Mouse (Mus musculus): Measurements from ENCODE around the gene Shank3. TPM values are rescaled to one million over a fixed set of nuclear protein-coding genes. Genes with fewer than 3 reads are reported as not detected.
A peak's percentile ranks its signal among the peaks of the same experiment; 100 is the strongest.

Shank3 gene
- polyA plus RNA-seq, 2 experiments: 0.39 to 2.1 TPM

DNA sequence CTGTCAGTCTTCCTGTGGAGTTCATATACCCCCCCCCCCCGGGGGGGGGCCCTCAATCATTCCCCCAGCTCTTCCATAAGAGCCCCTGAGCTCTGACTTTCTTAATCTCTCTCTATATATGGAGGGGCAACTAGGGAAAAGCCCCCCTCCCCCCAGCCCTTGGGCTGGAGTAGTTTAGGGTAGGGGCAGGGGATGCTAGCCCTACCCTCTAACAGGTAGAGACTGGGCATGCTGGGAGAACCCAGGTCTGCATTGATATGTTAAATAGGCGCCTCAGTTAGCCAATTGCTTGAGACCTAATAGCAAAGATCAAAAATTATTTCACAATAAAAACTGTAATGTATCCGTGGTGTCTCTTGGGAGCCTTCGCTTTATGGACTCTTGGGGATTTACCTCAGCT lies 93.1 kb downstream of the Shank3 start:
- no peaks in the 10 kb centered on the region for H3K27me3 ChIP-seq (ENCODE audit: control insufficient read depth, insufficient read depth, low read length)
- ATAC-seq (ENCODE audit: insufficient read depth) (no peak), DNase-seq (ENCODE audit: low read depth in 3 of 3, low spot score in 3 of 3) (no peak)
- no peak overlapping the region for H3K4me2 ChIP-seq (ENCODE audit: low read depth)
- no peaks in the 10 kb centered on the region for H3K9me3 ChIP-seq (ENCODE audit: control insufficient read depth, low read length)
- H3K36me3 ChIP-seq (replicated peaks; ENCODE audit: control insufficient read depth, insufficient read depth, low read depth): no peaks in the 10 kb centered on the region
- H3K9ac ChIP-seq (replicated peaks): no peak overlapping the region
- 0 out of 4 replicates have a peak, but pooled peaks cover 0 to 3% of the 10 kb centered on the region in 2 experiments for H3K4me1 ChIP-seq (replicated peaks; ENCODE audit: control insufficient read depth in 2 of 2, insufficient read depth in 2 of 2, low read length in 1 of 2)
- WGBS (ENCODE audit: insufficient replicate concordance): 34% methylated on average over 4 of the region's 4 CpGs
- H3K4me3 ChIP-seq (ENCODE audit: insufficient read depth in 1 of 2, low read depth in 2 of 2, low read length in 2 of 2): no peak overlapping the region
- H3K27ac ChIP-seq: no peak overlapping the region
- TF ChIP-seq EP300 (IDR thresholded peaks at IDR 0.05; ENCODE audit: low read depth) (no peak), CTCF (IDR thresholded peaks at IDR 0.05; ENCODE audit: low read depth) (no peak)

- TF ChIP-seq EP300 (IDR thresholded peaks at IDR 0.05; ENCODE audit: low read depth): no peak
- peak; percentile 7; the same call in 1 of the 2 replicates for TF ChIP-seq CTCF (IDR thresholded peaks at IDR 0.05; ENCODE audit: low read depth)
- Histone ChIP-seq H3K27me3 (ENCODE audit: control insufficient read depth, insufficient read depth, low read length) (no peaks in the 10 kb centered on the region), H3K4me1 (replicated peaks; ENCODE audit: control insufficient read depth in 2 of 2, insufficient read depth in 2 of 2, low read length in 1 of 2) (no peaks in the 10 kb centered on the region), H3K4me3 (ENCODE audit: insufficient read depth in 1 of 2, low read depth in 2 of 2, low read length in 2 of 2) (no peak overlapping the region), H3K36me3 (replicated peaks; ENCODE audit: control insufficient read depth, insufficient read depth, low read depth) (no peaks in the 10 kb centered on the region), H3K9me3 (ENCODE audit: control insufficient read depth, low read length) (no peaks in the 10 kb centered on the region), H3K9ac (replicated peaks) (no peak overlapping the region), H3K4me2 (ENCODE audit: low read depth) (no peak overlapping the region), H3K27ac (no peak overlapping the region)
- 60% methylated on average over 12 of the region's 12 CpGs for WGBS (ENCODE audit: insufficient replicate concordance)
- ATAC-seq (ENCODE audit: insufficient read depth): no peak
- DNase-seq (ENCODE audit: low read depth in 3 of 3, low spot score in 3 of 3): no peak
Measured at GRCm38 (mm10) chr15:89605822-89606570, 106.6 kb downstream of the Shank3 start.

- no peak for ATAC-seq (ENCODE audit: insufficient read depth)
- WGBS (ENCODE audit: insufficient replicate concordance): 36% methylated on average over 8 of the region's 8 CpGs
- no peak for TF ChIP-seq CTCF (IDR thresholded peaks at IDR 0.05; ENCODE audit: low read depth)
- TF ChIP-seq EP300 (IDR thresholded peaks at IDR 0.05; ENCODE audit: low read depth): no peak
- H3K9me3 ChIP-seq (ENCODE audit: control insufficient read depth, low read length): no peaks in the 10 kb centered on the region
- H3K27me3 ChIP-seq (ENCODE audit: control insufficient read depth, insufficient read depth, low read length): no peaks in the 10 kb centered on the region
- no peaks in the 10 kb centered on the region for H3K36me3 ChIP-seq (replicated peaks; ENCODE audit: control insufficient read depth, insufficient read depth, low read depth)
- H3K4me1 ChIP-seq (replicated peaks; ENCODE audit: control insufficient read depth in 2 of 2, insufficient read depth in 2 of 2, low read length in 1 of 2): no peaks in the 10 kb centered on the region
- H3K4me3 ChIP-seq (ENCODE audit: insufficient read depth in 1 of 2, low read depth in 2 of 2, low read length in 2 of 2): no peak overlapping the region
- peak overlapping the region; percentile 1; the same call in 1 of the 2 replicates for H3K4me2 ChIP-seq (ENCODE audit: low read depth)
- DNase-seq (ENCODE audit: low read depth in 3 of 3, low spot score in 3 of 3): no peak
- no peak overlapping the region for H3K27ac ChIP-seq
- no peak overlapping the region for H3K9ac ChIP-seq (replicated peaks)
Measured at GRCm38 (mm10) chr15:89607480-89607879, 108.1 kb downstream of the Shank3 start.

DNA sequence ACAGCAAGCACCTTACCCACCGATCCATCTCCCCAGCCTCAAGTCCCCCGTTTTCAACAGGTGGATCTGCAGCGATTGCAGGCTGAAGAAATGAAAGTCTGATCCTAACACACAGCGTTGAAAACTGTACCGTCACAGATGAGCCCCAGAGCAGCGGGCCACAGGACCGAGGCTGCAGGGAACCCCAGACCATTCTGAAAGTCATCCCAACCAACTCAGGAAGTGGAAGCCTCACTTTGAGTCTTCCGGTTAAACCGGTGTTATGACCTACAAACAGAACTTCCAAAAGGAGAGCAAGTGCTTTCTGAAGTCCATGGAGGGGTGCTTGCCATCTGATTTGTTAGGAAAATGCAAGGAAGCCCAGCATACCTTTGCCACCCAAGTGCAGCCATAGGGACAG lies 108.5 kb downstream of the Shank3 start:
- Histone ChIP-seq H3K4me3 (ENCODE audit: insufficient read depth in 1 of 2, low read depth in 2 of 2, low read length in 2 of 2) (no peak overlapping the region), H3K27me3 (ENCODE audit: control insufficient read depth, insufficient read depth, low read length) (no peaks in the 10 kb centered on the region), H3K27ac (no peak overlapping the region), H3K4me2 (ENCODE audit: low read depth) (peak overlapping the region; percentile 1; the same call in 1 of the 2 replicates), H3K4me1 (replicated peaks; ENCODE audit: control insufficient read depth in 2 of 2, insufficient read depth in 2 of 2, low read length in 1 of 2) (no peaks in the 10 kb centered on the region), H3K36me3 (replicated peaks; ENCODE audit: control insufficient read depth, insufficient read depth, low read depth) (no peaks in the 10 kb centered on the region), H3K9ac (replicated peaks) (no peak overlapping the region), H3K9me3 (ENCODE audit: control insufficient read depth, low read length) (no peaks in the 10 kb centered on the region)
- TF ChIP-seq CTCF (IDR thresholded peaks at IDR 0.05; ENCODE audit: low read depth) (no peak), EP300 (IDR thresholded peaks at IDR 0.05; ENCODE audit: low read depth) (no peak)
- WGBS (ENCODE audit: insufficient replicate concordance): 21% methylated on average over 9 of the region's 9 CpGs
- DNase-seq (ENCODE audit: low read depth in 3 of 3, low spot score in 3 of 3): no peak
- ATAC-seq (ENCODE audit: insufficient read depth): no peak

Other genes with a start within 250 kb of the Shank3 start
- 20.8 and 29.3 TPM in 2 replicates for gene Sbf1, start 184.3 kb upstream of the Shank3 start, polyA plus RNA-seq (2012; rRNA removed)
- gene Sbf1, start 184.3 kb upstream of the Shank3 start, polyA plus RNA-seq (2014; fragmentation: Nextera tagmentation; extraction: Ambion mirVana): 17.8 and 23.5 TPM in 2 replicates
- 2.5 and 2.7 TPM in 2 replicates for gene Adm2, start 176.9 kb upstream of the Shank3 start, polyA plus RNA-seq (2012; rRNA removed)
- gene Adm2, start 176.9 kb upstream of the Shank3 start, polyA plus RNA-seq (2014; fragmentation: Nextera tagmentation; extraction: Ambion mirVana): 1.2 and 1.6 TPM in 2 replicates
- 9.7 and 11.2 TPM in 2 replicates for gene Miox, start 165.2 kb upstream of the Shank3 start, polyA plus RNA-seq (2012; rRNA removed)
- 10.2 and 10.8 TPM in 2 replicates for gene Miox, start 165.2 kb upstream of the Shank3 start, polyA plus RNA-seq (2014; fragmentation: Nextera tagmentation; extraction: Ambion mirVana)
- gene Lmf2, start 144.0 kb upstream of the Shank3 start, polyA plus RNA-seq (2012; rRNA removed): 12.3 and 15.1 TPM in 2 replicates
- 17.2 and 18.9 TPM in 2 replicates for gene Lmf2, start 144.0 kb upstream of the Shank3 start, polyA plus RNA-seq (2014; fragmentation: Nextera tagmentation; extraction: Ambion mirVana)
- gene Ncaph2, start 143.9 kb upstream of the Shank3 start, polyA plus RNA-seq (2012; rRNA removed): 63.8 and 77.0 TPM in 2 replicates
- 104 and 106 TPM in 2 replicates for gene Ncaph2, start 143.9 kb upstream of the Shank3 start, polyA plus RNA-seq (2014; fragmentation: Nextera tagmentation; extraction: Ambion mirVana)
- gene Sco2, start 125.8 kb upstream of the Shank3 start, polyA plus RNA-seq (2012; rRNA removed): 9.8 and 10.7 TPM in 2 replicates
- gene Sco2, start 125.8 kb upstream of the Shank3 start, polyA plus RNA-seq (2014; fragmentation: Nextera tagmentation; extraction: Ambion mirVana): 2.8 and 4.4 TPM in 2 replicates
- gene Tymp, start 122.6 kb upstream of the Shank3 start, polyA plus RNA-seq (2012; rRNA removed): 0.70 and 0.88 TPM in 2 replicates
- gene Tymp, start 122.6 kb upstream of the Shank3 start, polyA plus RNA-seq (2014; fragmentation: Nextera tagmentation; extraction: Ambion mirVana): 0.40 and 0.56 TPM in 2 replicates
- gene Odf3b, start 120.3 kb upstream of the Shank3 start, polyA plus RNA-seq (2012; rRNA removed): 0.76 and 0.89 TPM in 2 replicates
- gene Odf3b, start 120.3 kb upstream of the Shank3 start, polyA plus RNA-seq (2014; fragmentation: Nextera tagmentation; extraction: Ambion mirVana): 0.57 and 1.3 TPM in 2 replicates
- gene Klhdc7b, start 114.7 kb upstream of the Shank3 start, polyA plus RNA-seq (2012; rRNA removed): not detected in 2 replicates
- gene Klhdc7b, start 114.7 kb upstream of the Shank3 start, polyA plus RNA-seq (2014; fragmentation: Nextera tagmentation; extraction: Ambion mirVana): not detected in 2 replicates
- not detected in 2 replicates for gene Syce3, start 89.1 kb upstream of the Shank3 start, polyA plus RNA-seq (2012; rRNA removed)
- gene Syce3, start 89.1 kb upstream of the Shank3 start, polyA plus RNA-seq (2014; fragmentation: Nextera tagmentation; extraction: Ambion mirVana): not detected in 2 replicates
- gene Cpt1b, start 73.8 kb upstream of the Shank3 start, polyA plus RNA-seq (2012; rRNA removed): 1.5 and 1.9 TPM in 2 replicates
- gene Cpt1b, start 73.8 kb upstream of the Shank3 start, polyA plus RNA-seq (2014; fragmentation: Nextera tagmentation; extraction: Ambion mirVana): 2.1 and 2.2 TPM in 2 replicates
- gene C730034F03Rik, start 70.0 kb upstream of the Shank3 start, polyA plus RNA-seq (2012; rRNA removed): 0.57 and 0.89 TPM in 2 replicates
- gene C730034F03Rik, start 70.0 kb upstream of the Shank3 start, polyA plus RNA-seq (2014; fragmentation: Nextera tagmentation; extraction: Ambion mirVana): 0.56 and 0.69 TPM in 2 replicates
- 0.19 and 0.58 TPM in 2 replicates for gene Gm44502, start 69.9 kb upstream of the Shank3 start, polyA plus RNA-seq (2012; rRNA removed)
- 0.14 and 0.34 TPM in 2 replicates for gene Gm44502, start 69.9 kb upstream of the Shank3 start, polyA plus RNA-seq (2014; fragmentation: Nextera tagmentation; extraction: Ambion mirVana)
- 13.7 and 19.3 TPM in 2 replicates for gene Chkb, start 69.7 kb upstream of the Shank3 start, polyA plus RNA-seq (2012; rRNA removed)
- gene Chkb, start 69.7 kb upstream of the Shank3 start, polyA plus RNA-seq (2014; fragmentation: Nextera tagmentation; extraction: Ambion mirVana): 18.3 and 20.5 TPM in 2 replicates
- 0.02 and 0.08 TPM in 2 replicates for gene Mapk8ip2, start 45.7 kb upstream of the Shank3 start, polyA plus RNA-seq (2012; rRNA removed)
- not detected in 2 replicates for gene Mapk8ip2, start 45.7 kb upstream of the Shank3 start, polyA plus RNA-seq (2014; fragmentation: Nextera tagmentation; extraction: Ambion mirVana)
- gene Arsa, start 22.2 kb upstream of the Shank3 start, polyA plus RNA-seq (2012; rRNA removed): 3.2 and 3.4 TPM in 2 replicates
- 2.7 and 3.1 TPM in 2 replicates for gene Arsa, start 22.2 kb upstream of the Shank3 start, polyA plus RNA-seq (2014; fragmentation: Nextera tagmentation; extraction: Ambion mirVana)
- gene Acr, start 68.7 kb downstream of the Shank3 start, polyA plus RNA-seq (2012; rRNA removed): 0.04 and 0.05 TPM in 2 replicates
- not detected in 2 replicates for gene Acr, start 68.7 kb downstream of the Shank3 start, polyA plus RNA-seq (2014; fragmentation: Nextera tagmentation; extraction: Ambion mirVana)
- 5.7 and 6.2 TPM in 2 replicates for gene Rabl2, start 92.3 kb downstream of the Shank3 start, polyA plus RNA-seq (2012; rRNA removed)
- gene Rabl2, start 92.3 kb downstream of the Shank3 start, polyA plus RNA-seq (2014; fragmentation: Nextera tagmentation; extraction: Ambion mirVana): 6.9 and 7.5 TPM in 2 replicates